Mouse (Mus musculus): ENCODE measurements around the gene Prrg2.

Prrg2 gene

GRCm38 (mm10) chr7:45091001-45091990 is 28.8 kb upstream of the Prrg2 start:
- no peak for DNase-seq (ENCODE audit: extremely low read depth, insufficient read length, low spot score)

GRCm38 (mm10) chr7:45090251-45090977 is 27.9 kb upstream of the Prrg2 start:
- no peak for DNase-seq (ENCODE audit: extremely low read depth, insufficient read length, low spot score)

- DNase-seq (ENCODE audit: extremely low read depth, insufficient read length, low spot score): no peak
Observed at GRCm38 (mm10) chr7:45088597-45088996, 26.1 kb upstream of the Prrg2 start.

GRCm38 (mm10) chr7:45086084-45086483 is 23.6 kb upstream of the Prrg2 start:
- no peak for DNase-seq (ENCODE audit: extremely low read depth, insufficient read length, low spot score)

- DNase-seq (ENCODE audit: extremely low read depth, insufficient read length, low spot score): no peak
Observed at GRCm38 (mm10) chr7:45083300-45083890, 20.9 kb upstream of the Prrg2 start.

GRCm38 (mm10) chr7:45082401-45083299 is 20.2 kb upstream of the Prrg2 start:
- DNase-seq (ENCODE audit: extremely low read depth, insufficient read length, low spot score): peak; percentile 41

GRCm38 (mm10) chr7:45081016-45081415 is 18.5 kb upstream of the Prrg2 start:
- DNase-seq (ENCODE audit: extremely low read depth, insufficient read length, low spot score): peak; percentile 69

GRCm38 (mm10) chr7:45079856-45080255 is 17.4 kb upstream of the Prrg2 start:
- peak; percentile 70 for DNase-seq (ENCODE audit: extremely low read depth, insufficient read length, low spot score)

- DNase-seq (ENCODE audit: extremely low read depth, insufficient read length, low spot score): no peak
Observed at GRCm38 (mm10) chr7:45078513-45078912, 16.0 kb upstream of the Prrg2 start.

- no peak for DNase-seq (ENCODE audit: extremely low read depth, insufficient read length, low spot score)
Observed at GRCm38 (mm10) chr7:45077829-45078228, 15.4 kb upstream of the Prrg2 start.

- DNase-seq (ENCODE audit: extremely low read depth, insufficient read length, low spot score): no peak
Observed at GRCm38 (mm10) chr7:45077322-45077721, 14.8 kb upstream of the Prrg2 start.

- DNase-seq (ENCODE audit: extremely low read depth, insufficient read length, low spot score): no peak
Observed at GRCm38 (mm10) chr7:45076501-45076900, 14.0 kb upstream of the Prrg2 start.

- DNase-seq (ENCODE audit: extremely low read depth, insufficient read length, low spot score): peak; percentile 77
Observed at GRCm38 (mm10) chr7:45075405-45075804, 12.9 kb upstream of the Prrg2 start.

- DNase-seq (ENCODE audit: extremely low read depth, insufficient read length, low spot score): no peak
Observed at GRCm38 (mm10) chr7:45073949-45074348, 11.5 kb upstream of the Prrg2 start.

GRCm38 (mm10) chr7:45073171-45073707 is 10.8 kb upstream of the Prrg2 start:
- DNase-seq (ENCODE audit: extremely low read depth, insufficient read length, low spot score): no peak

GRCm38 (mm10) chr7:45072230-45072629 is 9.8 kb upstream of the Prrg2 start:
- no peak for DNase-seq (ENCODE audit: extremely low read depth, insufficient read length, low spot score)

- no peak for DNase-seq (ENCODE audit: extremely low read depth, insufficient read length, low spot score)
Observed at GRCm38 (mm10) chr7:45069671-45070070, 7.2 kb upstream of the Prrg2 start.

GRCm38 (mm10) chr7:45068000-45068318 is 5.5 kb upstream of the Prrg2 start:
- DNase-seq (ENCODE audit: extremely low read depth, insufficient read length, low spot score): peak; percentile 68

- no peak for DNase-seq (ENCODE audit: extremely low read depth, insufficient read length, low spot score)
Observed at GRCm38 (mm10) chr7:45067190-45067999, 4.9 kb upstream of the Prrg2 start.
